Mouse (Mus musculus) MEL-GATA-1-ER (cell line): ENCODE measurements at regions not wholly inside any gene's neighbourhood (a gene's known extent, or its start where the extent isn't known, plus 50 kb on each side); places are given as distances from the start of the nearest gene placed in this dataset.
"Not testable (repeated sequence)": the region's sequence is repeated elsewhere in the genome, so short reads cannot be mapped to it uniquely, and the experiment has no call there.

Experiments
- DNase-seq: peaks from one replicate; pipeline ENCODE4 v3.0.0-alpha.2; 2012; ENCODE audit warnings: low read depth; ENCODE audit errors: extremely low read depth

- DNase-seq = no peak
These were observed 122.2 kb upstream of the Nabp1 start for GRCm38 (mm10) chr1:51600425-51600824.

GRCm38 (mm10) chr1:51596935-51597820 is 119.0 kb upstream of the Nabp1 start:
- peak; percentile 71 for DNase-seq

DNA sequence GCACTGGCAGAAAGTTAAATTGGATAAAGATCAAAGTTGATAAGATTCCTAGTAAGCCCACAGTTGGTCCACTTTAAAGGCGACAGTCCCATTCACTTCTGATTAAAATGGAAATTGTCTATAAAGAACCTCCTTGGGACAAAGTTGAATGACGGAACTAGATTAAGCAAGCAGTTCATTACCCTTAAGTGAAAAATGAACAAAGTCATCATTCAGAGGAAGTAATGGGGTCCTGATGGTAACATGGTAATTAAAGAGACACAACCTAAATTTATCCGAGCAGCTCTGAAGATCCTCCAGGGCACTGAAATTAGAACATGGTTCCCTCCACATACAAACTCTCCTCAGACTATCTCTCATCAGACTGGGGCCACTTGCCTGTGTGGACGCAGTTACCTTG is 116.4 kb upstream of the Nabp1 start:
- no peak for DNase-seq

- no peak for DNase-seq
These were observed 115.6 kb upstream of the Nabp1 start for GRCm38 (mm10) chr1:51593621-51594441.

DNA sequence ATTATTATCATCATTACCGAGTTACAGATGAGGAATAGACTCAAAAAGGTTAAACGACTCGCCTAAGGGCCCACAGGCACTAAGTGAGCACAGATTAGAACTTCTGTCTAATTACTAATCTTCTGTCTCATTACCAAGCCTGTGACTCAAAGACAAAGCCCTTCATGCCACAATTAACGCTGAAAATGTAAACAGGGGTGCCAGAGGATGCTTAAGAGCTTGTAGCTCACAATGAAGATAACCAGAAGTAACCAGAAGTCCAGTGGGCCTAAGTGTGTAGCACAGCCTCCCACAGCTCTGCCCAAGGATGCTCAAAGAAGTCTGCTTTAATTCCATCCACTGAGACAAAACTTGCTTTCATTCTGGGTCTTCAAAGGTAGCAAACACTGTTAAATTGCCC is 113.7 kb upstream of the Nabp1 start:
- no peak for DNase-seq

- DNase-seq = no peak
These were observed 112.6 kb upstream of the Nabp1 start for GRCm38 (mm10) chr1:51590606-51591400.

- no peak for DNase-seq
These were observed 106.8 kb upstream of the Nabp1 start for GRCm38 (mm10) chr1:51584925-51585424.

DNA sequence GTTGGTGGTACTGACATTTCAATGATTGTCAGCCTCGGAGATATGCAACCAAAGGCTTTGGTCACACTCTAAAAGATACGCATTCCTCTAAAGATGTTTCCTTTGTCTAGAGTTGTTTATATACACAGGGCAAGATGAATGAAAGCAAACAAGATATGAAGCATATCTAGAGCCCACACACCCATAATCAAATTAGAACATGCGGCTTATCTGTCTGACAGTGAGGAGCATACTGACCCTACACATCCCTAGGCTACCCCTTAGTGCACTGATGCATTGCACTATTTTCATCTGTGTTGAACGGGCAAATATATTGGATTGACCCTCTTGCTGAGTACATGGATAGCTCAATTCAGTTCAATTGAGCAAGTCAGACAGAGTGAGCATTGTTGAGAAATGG is 105.6 kb upstream of the Nabp1 start:
- no peak for DNase-seq

GRCm38 (mm10) chr1:51580074-51580473 is 101.8 kb upstream of the Nabp1 start:
- DNase-seq = no peak

DNA sequence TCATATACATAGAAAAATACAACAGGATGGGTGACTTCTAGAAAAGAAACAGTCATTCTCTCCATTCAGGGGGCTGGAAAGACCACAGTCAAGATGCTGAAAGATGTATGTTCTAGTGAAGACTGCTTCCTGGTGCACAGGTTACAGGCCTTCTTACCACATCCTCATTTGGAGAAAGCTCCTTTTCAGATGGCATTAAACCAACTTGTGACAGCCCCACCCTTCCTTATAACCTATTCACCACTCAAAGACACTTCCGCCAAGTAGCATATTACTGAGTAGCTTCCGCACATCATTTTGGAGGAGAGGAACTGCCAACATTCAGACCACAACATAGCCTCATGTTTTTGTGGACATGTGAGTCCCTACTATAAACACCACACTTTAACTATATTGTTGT is 99.5 kb upstream of the Nabp1 start:
- DNase-seq = no peak

DNA sequence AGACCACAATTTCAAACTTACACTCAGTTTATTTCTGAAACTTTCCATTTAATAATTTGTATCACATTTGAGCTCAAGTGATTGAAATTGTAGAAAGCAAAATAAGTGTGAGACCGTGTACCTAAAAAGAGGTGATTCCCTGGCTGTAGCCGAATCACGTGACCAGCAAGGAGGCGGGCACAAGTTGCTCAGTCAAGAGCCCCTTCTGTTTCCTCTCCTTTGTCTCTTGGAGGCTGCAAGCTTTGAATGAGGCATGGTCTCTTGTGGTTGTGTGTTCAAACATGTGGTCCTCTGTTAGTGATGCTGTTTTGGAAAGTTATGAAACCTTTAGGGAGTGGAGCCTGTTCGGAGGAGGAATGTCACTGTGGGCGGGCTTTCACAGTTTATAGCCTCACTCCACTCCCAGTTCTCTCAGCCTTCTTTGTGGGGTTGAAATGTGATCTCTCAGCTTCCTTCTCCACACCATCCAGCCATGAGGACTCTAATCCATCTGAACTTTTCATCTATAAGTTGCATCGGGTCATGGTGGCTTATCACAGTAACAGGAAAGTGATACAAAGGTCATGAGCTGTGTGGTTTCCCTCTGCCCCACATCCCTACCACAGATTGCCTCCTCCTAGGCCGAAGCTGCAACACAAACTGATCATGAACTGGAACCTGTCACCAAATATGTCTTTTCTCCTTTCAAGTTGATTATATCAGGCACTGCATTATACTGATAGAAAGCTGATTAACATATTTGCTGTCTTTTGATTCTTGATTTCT is 94.3 kb upstream of the Nabp1 start:
- DNase-seq = no peak

- DNase-seq = no peak
These were observed 91.4 kb upstream of the Nabp1 start for GRCm38 (mm10) chr1:51569625-51570024.

GRCm38 (mm10) chr1:51566170-51566649 is 88.0 kb upstream of the Nabp1 start:
- no peak for DNase-seq

- not testable (repeated sequence) for DNase-seq
These were observed 78.4 kb upstream of the Nabp1 start for GRCm38 (mm10) chr1:51556616-51557015.

DNA sequence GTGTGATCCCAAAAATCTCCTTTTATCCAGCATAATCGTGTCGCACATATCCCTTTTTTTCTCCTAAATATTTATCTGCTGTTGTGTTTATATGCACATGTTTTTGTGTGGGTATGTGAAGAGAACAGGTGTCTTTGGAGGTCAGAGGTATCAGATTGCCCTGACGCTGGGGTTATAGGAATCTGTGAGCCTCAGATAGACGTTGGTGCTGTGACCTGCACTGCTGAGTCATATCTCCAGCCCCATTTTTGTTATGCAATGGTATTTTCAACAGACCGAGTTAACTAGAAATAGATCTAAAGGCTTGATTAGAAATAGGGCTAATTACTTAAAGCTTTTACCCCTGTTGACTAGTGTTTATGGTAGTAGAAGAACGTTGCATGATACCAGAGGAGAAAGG is 75.5 kb upstream of the Nabp1 start:
- no peak for DNase-seq

GRCm38 (mm10) chr1:51551624-51552023 is 73.4 kb upstream of the Nabp1 start:
- no peak for DNase-seq

- DNase-seq = no peak
These were observed 64.6 kb upstream of the Nabp1 start for GRCm38 (mm10) chr1:51542801-51543200.

GRCm38 (mm10) chr1:51539634-51540033 is 61.4 kb upstream of the Nabp1 start:
- DNase-seq = peak; percentile 7

- no peak for DNase-seq
These were observed 60.6 kb upstream of the Nabp1 start for GRCm38 (mm10) chr1:51538836-51539235.

DNA sequence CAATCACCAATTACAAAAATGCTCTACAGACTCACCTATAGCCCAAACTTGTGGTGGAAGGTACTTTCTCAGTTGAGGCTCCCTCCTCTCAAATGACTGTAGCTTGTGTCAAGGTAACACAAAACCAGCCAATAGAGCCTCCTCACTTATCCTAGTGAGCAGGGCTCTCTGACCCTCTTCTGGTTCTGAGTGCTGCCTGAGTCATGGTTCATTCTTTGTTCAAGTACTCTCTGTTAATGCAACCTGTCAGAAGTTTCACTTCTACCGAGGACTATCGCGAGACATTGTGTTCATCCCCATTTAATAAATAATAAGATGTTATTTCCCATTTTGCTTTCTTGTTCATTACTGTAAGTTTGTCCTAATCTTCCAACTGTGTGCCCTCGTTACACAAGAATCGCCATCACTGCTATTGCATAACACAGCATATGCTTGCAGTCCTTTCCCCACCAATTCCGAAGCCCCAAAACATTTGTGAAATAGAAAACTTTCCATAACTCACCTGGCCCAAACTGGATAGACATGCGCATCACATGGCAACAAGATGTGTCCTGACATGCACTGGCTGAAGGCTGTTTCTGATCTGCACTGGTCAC is 59.6 kb upstream of the Nabp1 start:
- DNase-seq = no peak
